Mouse (Mus musculus): ENCODE data around the gene Cyp4a10.
"Not testable (repeated sequence)": the region's sequence is repeated elsewhere in the genome, so short reads cannot be mapped to it uniquely, and the experiment has no call there.

The Cyp4a10 gene

GRCm38 (mm10) chr4:115518000-115518399, at the start of gene Cyp4a10:
TSS of gene Cyp4a10 (plus strand) at chr4:115518264.
- not testable (repeated sequence) for DNase-seq (ENCODE audit: extremely low read depth, insufficient read length, low spot score)

DNA sequence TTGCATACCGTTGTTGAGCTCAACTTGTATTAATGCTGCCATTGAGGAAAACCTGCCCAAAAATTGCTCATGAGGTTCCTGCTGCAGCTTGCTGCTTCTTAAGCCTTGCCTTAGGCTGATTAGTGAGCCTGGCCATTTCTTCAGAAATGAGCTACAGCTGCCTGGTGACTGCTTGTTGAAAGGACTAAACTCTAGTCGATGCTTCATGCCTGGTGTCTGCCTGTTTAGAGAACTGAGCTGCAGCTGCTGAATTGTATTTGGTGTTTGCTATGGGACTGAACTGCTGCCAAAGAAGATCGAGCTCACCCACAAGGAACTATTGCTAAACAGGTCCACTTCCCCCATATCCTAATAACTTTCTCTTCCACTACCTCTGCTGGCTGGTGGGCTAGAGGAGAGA, 44.5 kb upstream of the Cyp4a10 start:
- not testable (repeated sequence) for DNase-seq (ENCODE audit: extremely low read depth, insufficient read length, low spot score)

DNA sequence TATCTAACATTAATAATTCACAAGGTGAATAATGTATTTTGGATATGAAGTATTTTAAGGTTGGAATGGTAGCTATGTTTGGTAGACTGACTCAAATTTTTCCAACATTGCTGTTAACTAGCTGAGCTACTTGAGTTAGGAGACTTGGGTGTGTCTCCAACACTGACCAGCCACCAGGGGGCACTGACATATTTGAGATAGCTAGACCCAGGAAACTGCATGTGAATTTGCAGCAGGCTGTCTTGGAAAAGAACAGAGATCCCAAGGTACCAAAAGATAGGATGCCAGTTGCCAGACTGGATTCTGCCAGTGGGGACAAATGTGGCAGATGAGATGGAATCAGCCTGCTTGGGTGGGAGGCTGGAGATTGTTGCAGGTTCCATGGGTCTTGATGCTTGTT, 42.0 kb upstream of the Cyp4a10 start:
- not testable (repeated sequence) for DNase-seq (ENCODE audit: extremely low read depth, insufficient read length, low spot score)

DNA sequence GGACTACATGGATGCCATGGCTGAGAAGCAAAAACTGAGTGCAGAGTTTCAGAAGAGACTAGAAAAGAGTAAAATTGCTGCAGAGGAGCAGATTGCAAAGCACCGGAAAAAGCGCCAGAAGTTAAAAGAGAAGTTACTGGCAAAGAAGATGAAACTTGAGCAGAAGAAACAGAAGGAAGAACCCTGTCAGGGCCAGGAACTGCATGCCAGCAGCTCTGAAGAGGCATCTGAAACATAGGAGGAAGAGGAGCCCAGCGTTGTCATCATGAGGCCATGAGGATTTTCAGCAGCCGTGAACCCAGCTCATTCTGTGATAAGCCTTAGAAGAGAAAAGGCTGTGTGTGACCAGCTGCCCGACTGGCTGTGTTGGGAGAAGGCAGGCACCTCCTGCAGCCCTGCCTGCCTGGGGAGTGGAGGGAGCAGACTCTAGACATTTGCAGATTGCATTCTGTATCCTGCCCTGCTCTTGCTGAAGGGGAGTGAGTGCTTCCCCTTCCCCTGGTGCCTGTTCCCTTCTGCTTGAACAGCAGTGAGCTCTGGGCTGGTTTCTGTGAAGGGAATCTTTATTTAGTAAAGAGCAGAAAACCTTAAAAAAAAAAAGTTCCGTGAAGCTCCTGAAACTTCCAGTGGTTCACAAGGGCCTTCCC, 36.9 kb upstream of the Cyp4a10 start:
- DNase-seq (ENCODE audit: extremely low read depth, insufficient read length, low spot score): no peak

DNA sequence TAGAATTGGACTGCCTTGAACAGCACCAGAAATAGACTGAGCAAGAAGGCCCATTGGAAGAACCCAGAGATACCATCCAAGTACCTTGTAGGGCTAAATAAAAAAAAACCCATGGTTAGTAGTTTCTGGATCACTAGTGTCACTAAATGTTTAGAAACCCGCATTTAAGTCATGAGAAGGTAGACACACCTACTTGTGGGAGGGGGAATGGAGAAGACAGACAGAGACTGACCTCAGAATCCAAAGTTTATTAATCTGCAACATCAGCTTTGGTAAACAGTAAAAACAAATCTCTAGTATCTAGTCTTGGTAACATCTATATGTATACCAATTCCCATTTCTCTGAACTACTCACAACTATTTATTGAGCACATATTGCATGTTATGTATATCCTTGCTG, 22.1 kb upstream of the Cyp4a10 start, which contains the start of gene Cyp4a14:
Gene Cyp4a14, minus strand, starts transcription at position 142 of the 400 bp plus-strand sequence.
- no peak for DNase-seq (ENCODE audit: extremely low read depth, insufficient read length, low spot score)

DNA sequence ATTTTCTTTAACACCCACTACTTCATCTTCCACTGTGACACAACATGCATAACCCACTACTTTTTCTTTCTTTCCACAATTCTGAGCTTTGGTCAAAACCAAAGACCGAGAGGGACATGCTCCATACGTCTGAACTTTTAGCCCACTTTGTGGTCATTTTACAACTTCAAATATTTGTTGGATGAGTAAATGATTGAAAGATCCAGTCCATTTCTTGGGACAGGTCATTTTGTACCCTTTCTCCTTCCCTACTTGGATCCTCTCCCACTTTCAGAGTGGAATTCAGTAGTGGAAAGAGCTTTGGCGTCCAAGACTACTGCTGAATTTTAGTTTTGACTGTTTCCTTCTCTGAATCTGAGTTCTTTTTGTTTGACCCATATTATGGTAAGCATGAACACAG, 20.6 kb upstream of the Cyp4a10 start:
- DNase-seq (ENCODE audit: extremely low read depth, insufficient read length, low spot score): no peak

DNA sequence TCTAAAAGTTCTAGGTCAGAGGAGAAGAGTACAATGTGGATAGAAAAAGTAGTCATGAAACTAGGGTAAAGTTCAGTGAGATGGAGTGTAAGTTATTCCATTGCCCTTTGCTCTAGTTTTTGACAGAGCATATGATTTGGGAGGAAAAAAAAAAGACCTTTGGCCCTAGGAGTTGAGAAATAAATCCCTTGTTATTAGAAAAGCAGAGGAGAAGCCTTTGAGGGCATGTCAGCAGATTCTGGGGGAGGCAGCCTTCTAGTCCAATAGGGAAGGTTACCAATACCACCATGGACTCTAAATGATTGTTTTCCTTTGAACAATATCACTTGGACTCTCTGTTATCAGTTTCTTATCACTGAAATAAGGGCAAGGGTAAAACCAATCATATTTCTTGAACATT, 4.1 kb upstream of the Cyp4a10 start:
- not testable (repeated sequence) for DNase-seq (ENCODE audit: extremely low read depth, insufficient read length, low spot score)

DNA sequence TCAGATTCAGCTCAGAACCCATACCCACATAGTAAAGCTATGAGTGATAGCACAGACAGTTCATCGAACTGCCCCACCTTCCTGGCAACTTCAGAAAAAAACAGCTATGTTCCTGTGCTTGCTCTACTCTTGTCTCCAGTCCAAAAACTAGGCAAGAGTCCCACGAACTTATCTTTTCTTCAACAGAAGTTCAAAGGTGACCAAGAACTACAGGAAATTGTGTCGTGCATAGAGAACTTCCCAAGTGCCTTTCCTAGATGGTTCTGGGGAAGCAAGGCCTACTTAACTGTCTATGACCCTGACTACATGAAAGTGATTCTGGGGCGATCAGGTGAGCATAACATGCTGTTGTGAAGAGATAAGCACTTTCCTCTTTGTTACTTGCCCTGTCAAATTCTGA, 1.4 kb downstream of the Cyp4a10 start:
- no peak for DNase-seq (ENCODE audit: extremely low read depth, insufficient read length, low spot score)

DNA sequence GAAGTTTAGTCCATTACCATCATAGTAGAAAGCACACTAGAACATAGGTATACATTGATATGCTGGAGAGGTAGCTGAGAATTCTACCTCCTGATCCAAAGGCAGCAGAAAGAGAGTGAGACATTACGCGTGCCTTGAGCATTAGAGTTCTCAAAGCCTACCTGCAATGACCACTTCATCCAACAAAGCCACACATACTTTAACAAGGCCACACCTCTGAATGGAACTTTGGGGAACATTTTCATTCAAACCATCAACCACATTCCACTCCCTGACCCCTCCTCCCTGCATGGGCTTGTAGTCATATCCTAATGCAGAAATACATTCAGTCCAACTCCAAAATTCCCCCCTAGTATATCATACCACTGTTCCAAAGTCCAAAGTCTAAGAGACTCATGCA, 3.7 kb downstream of the Cyp4a10 start:
- no peak for DNase-seq (ENCODE audit: extremely low read depth, insufficient read length, low spot score)

DNA sequence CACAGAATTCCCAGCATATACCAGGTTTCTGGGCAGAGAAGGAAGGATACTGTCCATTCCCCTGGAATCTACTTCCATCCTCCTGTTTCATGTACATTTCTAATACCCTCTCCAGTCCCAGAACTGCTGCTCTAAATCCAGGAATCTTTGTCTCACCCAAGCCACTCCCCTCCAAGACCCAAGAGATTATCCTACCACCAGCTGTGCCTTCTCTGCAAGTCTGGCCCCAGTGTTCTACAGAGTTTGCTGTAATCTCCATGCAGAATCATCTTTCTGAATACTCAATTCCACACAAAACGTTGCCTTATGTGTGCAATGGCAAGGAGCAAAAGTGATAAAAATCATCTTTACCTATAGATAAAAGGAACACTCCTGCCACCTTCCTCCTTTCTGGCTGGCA, 27.0 kb downstream of the Cyp4a10 start:
- DNase-seq (ENCODE audit: extremely low read depth, insufficient read length, low spot score): no peak

DNA sequence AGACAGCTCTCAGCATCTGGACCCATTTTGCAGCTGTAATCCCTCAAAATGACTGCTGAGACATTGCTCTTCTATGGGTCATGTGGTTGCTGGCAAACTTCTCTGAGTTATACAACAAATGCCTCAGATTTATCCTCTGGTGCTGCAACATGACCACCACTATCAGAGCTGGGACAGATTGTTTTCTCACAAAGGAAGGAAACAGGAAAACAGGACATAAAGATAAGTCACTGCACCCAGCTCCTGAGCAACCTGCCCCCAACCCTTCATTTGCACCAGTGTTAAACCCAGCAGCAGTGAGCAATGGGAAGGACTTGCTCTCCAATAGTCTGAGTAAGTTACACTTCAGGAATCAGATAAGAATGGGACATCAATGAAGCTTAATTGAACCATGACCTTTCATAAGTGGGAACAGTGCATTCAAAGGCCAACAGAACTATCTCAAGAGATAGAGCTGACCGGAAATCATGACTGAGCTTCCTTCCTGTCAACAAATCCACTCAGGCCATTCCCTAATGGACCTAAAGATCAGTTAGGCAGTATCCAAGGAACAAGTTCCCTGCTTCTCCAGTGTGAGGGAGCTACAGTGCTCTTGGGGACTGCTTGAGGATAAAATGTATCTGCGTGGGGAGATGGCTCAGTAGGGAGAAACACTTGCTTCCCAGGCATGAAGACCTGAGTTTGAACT, 28.2 kb downstream of the Cyp4a10 start:
- DNase-seq (ENCODE audit: extremely low read depth, insufficient read length, low spot score): no peak

DNA sequence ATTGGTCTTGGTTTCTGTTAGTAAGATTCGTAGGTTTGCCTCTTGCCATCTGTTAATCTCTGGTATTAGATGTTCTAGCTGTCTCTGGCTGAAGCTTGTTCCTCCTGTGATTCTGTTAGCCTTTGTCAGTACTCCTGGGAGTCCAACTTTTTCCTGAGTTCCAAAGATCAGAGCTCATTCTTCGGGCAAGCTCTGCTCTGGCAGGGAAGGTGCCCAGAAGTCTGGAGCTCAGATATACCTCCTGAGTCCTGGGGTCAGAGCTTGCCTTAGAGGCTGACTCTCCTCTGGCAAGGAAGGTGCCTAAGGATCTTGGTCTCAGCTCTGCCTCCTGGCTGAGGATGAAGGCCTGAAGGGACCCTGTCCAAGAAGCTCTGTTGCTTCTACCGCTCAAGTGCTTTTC, 34.7 kb downstream of the Cyp4a10 start:
- no peak for DNase-seq (ENCODE audit: extremely low read depth, insufficient read length, low spot score)

DNA sequence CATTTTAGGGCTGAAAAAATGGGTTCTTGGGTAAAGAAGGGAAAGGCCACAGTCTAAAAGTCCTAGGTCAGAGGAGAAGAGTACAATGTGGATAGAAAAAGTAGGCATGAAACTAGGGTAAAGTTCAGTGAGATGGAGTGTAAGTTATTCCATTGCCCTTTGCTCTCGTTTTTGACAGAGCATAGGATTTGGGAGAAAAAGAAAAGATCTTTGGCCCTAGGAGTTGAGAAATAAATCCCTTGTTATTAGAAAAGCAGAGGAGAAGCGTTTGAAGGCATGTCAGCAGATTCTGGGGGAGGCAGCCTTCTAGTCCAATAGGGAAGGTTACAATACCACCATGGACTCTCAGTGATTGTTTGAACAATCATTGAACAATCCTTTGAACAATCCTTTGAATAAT, 37.4 kb downstream of the Cyp4a10 start:
- DNase-seq (ENCODE audit: extremely low read depth, insufficient read length, low spot score): no peak

- DNase-seq (ENCODE audit: extremely low read depth, insufficient read length, low spot score): no peak
Measured at GRCm38 (mm10) chr4:115557861-115558561, 39.9 kb downstream of the Cyp4a10 start.

DNA sequence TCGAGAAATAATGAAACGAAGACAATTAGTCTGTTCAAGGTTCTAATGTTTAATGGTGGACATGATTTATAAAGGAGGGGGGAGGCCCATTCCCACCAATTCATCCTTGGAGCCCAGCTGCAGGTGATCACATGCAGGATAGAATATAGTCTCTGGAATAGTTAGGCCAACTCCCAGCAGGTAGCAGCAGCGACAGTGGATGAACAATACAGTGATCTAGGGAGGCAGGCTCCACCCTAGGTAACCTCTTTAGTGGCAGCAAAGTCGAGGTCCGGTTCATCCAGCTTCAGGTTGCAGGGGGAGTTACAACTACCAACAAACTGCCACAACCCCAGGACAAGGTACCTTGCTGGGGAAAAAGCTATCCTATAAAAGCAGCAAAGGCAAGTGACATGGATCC, 43.2 kb downstream of the Cyp4a10 start:
- not testable (repeated sequence) for DNase-seq (ENCODE audit: extremely low read depth, insufficient read length, low spot score)

GRCm38 (mm10) chr4:115563401-115563800, 45.3 kb downstream of the Cyp4a10 start, which contains the start of gene Cyp4a31:
TSS of gene Cyp4a31 (plus strand) at chr4:115563649.
- DNase-seq (ENCODE audit: extremely low read depth, insufficient read length, low spot score): no peak

- DNase-seq (ENCODE audit: extremely low read depth, insufficient read length, low spot score): not testable (repeated sequence)
Measured at GRCm38 (mm10) chr4:115564469-115565225, 46.6 kb downstream of the Cyp4a10 start.

DNA sequence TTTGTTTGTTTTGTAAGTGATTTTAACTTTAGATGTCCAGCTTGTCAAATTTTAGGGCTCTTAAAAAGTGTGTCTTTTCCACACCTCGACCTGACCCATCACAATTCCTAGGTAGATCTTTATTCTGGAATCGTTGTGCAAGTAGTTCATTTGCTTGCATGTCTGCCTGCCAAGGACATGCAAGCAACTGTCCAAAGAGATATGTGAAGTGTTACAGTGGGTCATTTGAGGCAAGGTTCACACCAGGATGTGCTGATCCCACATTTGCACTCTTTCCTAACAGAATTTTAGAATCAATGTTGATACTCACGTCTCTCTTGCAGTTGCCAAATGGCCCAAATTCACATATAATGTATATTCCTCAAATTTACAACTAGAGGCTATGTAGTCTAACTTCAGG, 57.2 kb downstream of the Cyp4a10 start:
- DNase-seq (ENCODE audit: extremely low read depth, insufficient read length, low spot score): no peak

DNA sequence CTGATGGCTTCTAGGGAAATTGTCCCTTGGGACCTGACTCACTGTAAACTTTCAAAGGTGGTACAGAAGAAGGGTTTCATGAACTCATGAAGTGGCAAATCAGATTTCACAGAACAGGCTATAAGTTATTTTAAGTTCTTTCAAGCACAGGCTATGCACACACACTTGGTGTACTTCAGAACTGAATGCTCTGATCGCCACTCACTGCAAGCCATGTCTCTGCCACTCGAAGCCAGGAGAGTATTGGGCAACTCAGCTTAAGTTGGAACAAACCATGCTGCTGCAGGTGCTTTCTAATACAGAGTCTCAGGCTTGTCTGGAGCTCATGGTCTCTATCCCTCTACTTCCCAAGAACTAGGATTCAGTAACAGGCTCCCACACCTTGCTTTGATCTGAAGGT, 57.7 kb downstream of the Cyp4a10 start:
- no peak for DNase-seq (ENCODE audit: extremely low read depth, insufficient read length, low spot score)

- DNase-seq (ENCODE audit: extremely low read depth, insufficient read length, low spot score): no peak
Measured at GRCm38 (mm10) chr4:115583036-115583435, 65.0 kb downstream of the Cyp4a10 start.
